Mouse (Mus musculus) activated CD4-positive, CD25-positive, alpha-beta regulatory T cell, adult 4 months (primary cell): Measurements from ENCODE around the gene Tmem198. TPM values are rescaled to one million over a fixed set of nuclear protein-coding genes. Genes with fewer than 3 reads are reported as not detected.

Experiments
- ATAC-seq: one replicate; pipeline ENCODE4 v1.8.0; 2017
- polyA plus RNA-seq, 2 experiments: library from polyadenylated mRNA; unstranded; fragments of 100-300 nt; shearing (Covaris generic); gene quantifications; one replicate each; pipeline ENCODE4 v1.2.1; 2017

Tmem198 gene
- polyA plus RNA-seq, 2 experiments from 2014 or later, result 0.40 TPM; not detected in 1

GRCm38 (mm10) chr1:75455948-75456347 lies 23.4 kb upstream of the Tmem198 start:
- ATAC-seq, result no peak

- no peak for ATAC-seq
These were observed 22.4 kb upstream of the Tmem198 start for GRCm38 (mm10) chr1:75456746-75457564.

- ATAC-seq, result no peak
These were observed 21.7 kb upstream of the Tmem198 start for GRCm38 (mm10) chr1:75457710-75458024.

- no peak for ATAC-seq
These were observed 21.1 kb upstream of the Tmem198 start for GRCm38 (mm10) chr1:75458025-75458788.

- ATAC-seq, result no peak
These were observed 20.3 kb upstream of the Tmem198 start for GRCm38 (mm10) chr1:75458789-75459684.

- no peak for ATAC-seq
These were observed 19.0 kb upstream of the Tmem198 start for GRCm38 (mm10) chr1:75460297-75460696.

GRCm38 (mm10) chr1:75462636-75463035 lies 16.7 kb upstream of the Tmem198 start:
- no peak for ATAC-seq

- ATAC-seq, result no peak
These were observed 15.6 kb upstream of the Tmem198 start for GRCm38 (mm10) chr1:75463652-75464204.

- peak; percentile 87 for ATAC-seq
These were observed 12.0 kb upstream of the Tmem198 start for GRCm38 (mm10) chr1:75467215-75467927.

GRCm38 (mm10) chr1:75469287-75469825 lies 10.0 kb upstream of the Tmem198 start:
- ATAC-seq, result no peak

GRCm38 (mm10) chr1:75476441-75476840 lies 2.9 kb upstream of the Tmem198 start:
- ATAC-seq, result no peak

- ATAC-seq, result peak; percentile 21
These were observed 1.9 kb upstream of the Tmem198 start for GRCm38 (mm10) chr1:75477264-75477965.

GRCm38 (mm10) chr1:75477966-75478290 lies 1.4 kb upstream of the Tmem198 start:
- ATAC-seq, result no peak

- peak; percentile 4 for ATAC-seq
These were observed 835 bp upstream of the Tmem198 start for GRCm38 (mm10) chr1:75478497-75478896.

GRCm38 (mm10) chr1:75479635-75479989 lies 280 bp downstream of the Tmem198 start:
- ATAC-seq, result no peak

GRCm38 (mm10) chr1:75480036-75480435 lies 704 bp downstream of the Tmem198 start:
- ATAC-seq, result no peak

- no peak for ATAC-seq
These were observed 1.4 kb downstream of the Tmem198 start for GRCm38 (mm10) chr1:75480735-75481134.

GRCm38 (mm10) chr1:75486561-75486960 lies 7.2 kb downstream of the Tmem198 start:
- no peak for ATAC-seq

GRCm38 (mm10) chr1:75487040-75487404 lies 7.7 kb downstream of the Tmem198 start:
- ATAC-seq, result no peak

- peak; percentile 76 for ATAC-seq
These were observed 8.3 kb downstream of the Tmem198 start for GRCm38 (mm10) chr1:75487405-75488161.
